Mouse (Mus musculus): ENCODE data around the gene Nup50. TPM values are rescaled to one million over a fixed set of nuclear protein-coding genes. Genes with fewer than 3 reads are reported as not detected.
A peak's percentile ranks its signal among the peaks of the same experiment; 100 is the strongest.

Nup50 gene
- polyA plus RNA-seq, 1 experiment from 2014 or later, result 38.6 TPM

DNA sequence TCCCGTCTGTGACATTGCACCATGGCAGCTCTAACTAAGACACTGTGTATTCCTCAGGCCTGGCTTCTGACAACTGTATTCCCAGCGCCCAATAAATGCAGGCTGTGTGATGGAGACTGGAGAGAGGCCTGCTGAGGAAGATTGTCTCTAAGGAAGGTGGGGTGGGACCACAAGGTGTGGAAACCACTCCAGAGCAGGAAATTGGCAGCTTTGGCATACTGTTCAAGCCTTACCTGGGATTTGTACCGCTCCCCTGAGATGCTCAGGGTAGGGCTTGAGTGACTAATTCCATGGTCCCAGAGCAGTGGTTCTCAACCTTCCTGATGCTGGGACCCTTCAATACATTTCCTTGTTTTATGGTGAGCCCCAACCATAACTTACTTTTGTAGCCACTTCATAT lies 65.9 kb downstream of the Nup50 start:
- 63% methylated on average over 3 of the region's 3 CpGs for WGBS
- Histone ChIP-seq H3K27ac (ENCODE audit: low read depth) (no peak overlapping the region), H3K27me3 (replicated peaks; ENCODE audit: control insufficient read depth, insufficient read depth, low read length) (0 out of 2 replicates have a peak, but pooled peaks cover 6% of the 10 kb centered on the region), H3K4me3 (ENCODE audit: low read depth, low read length) (no peak overlapping the region), H3K4me1 (replicated peaks; ENCODE audit: control insufficient read depth, insufficient read depth, low read length) (peaks cover 13% of the 10 kb centered on the region), H3K4me2 (ENCODE audit: low read length) (no peak overlapping the region), H3K9ac (ENCODE audit: low read length) (no peak overlapping the region), H3K9me3 (ENCODE audit: control insufficient read depth, low read length) (no peaks in the 10 kb centered on the region), H3K36me3 (ENCODE audit: control insufficient read depth, insufficient read depth, low read length) (no peaks in the 10 kb centered on the region)
- ATAC-seq (replicated peaks; ENCODE audit: low FRiP score, low TSS enrichment, low read depth) (no peak), DNase-seq (ENCODE audit: low spot score) (no peak)

DNA sequence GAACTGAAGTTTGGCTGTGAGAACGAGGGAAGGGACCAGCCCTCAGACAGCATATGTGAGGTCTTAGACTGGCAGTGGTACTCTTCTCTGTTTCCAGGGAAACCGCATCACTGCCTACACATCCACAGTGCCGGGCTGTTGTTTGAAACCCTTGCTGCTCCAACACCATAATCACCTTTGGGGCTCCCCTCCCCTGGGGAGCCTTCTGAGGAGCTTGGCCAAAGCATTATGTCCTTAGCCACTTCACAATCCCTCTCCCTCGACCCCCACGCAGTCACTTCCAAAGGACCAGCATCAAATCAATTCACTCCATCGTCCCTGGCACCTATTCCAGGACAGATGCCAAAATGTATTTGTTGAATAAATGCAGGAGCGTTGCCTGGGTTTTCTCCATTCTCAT lies 66.6 kb downstream of the Nup50 start:
- no peaks in the 10 kb centered on the region for H3K9me3 ChIP-seq (ENCODE audit: control insufficient read depth, low read length)
- H3K9ac ChIP-seq (ENCODE audit: low read length), result no peak overlapping the region
- 0 out of 2 replicates have a peak, but pooled peaks cover 6% of the 10 kb centered on the region for H3K27me3 ChIP-seq (replicated peaks; ENCODE audit: control insufficient read depth, insufficient read depth, low read length)
- no peak overlapping the region for H3K27ac ChIP-seq (ENCODE audit: low read depth)
- H3K4me1 ChIP-seq (replicated peaks; ENCODE audit: control insufficient read depth, insufficient read depth, low read length), result peaks cover 13% of the 10 kb centered on the region
- H3K4me3 ChIP-seq (ENCODE audit: low read depth, low read length), result no peak overlapping the region
- WGBS, result 70% methylated on average over 7 of the region's 7 CpGs
- ATAC-seq (replicated peaks; ENCODE audit: low FRiP score, low TSS enrichment, low read depth) (no peak), DNase-seq (ENCODE audit: low spot score) (no peak)
- H3K36me3 ChIP-seq (ENCODE audit: control insufficient read depth, insufficient read depth, low read length), result no peaks in the 10 kb centered on the region
- H3K4me2 ChIP-seq (ENCODE audit: low read length), result no peak overlapping the region

Small RNA genes lying within 50 kb of the gene (microRNA-seq; reads per million reads assigned to microRNA genes)
- gene Mir1249, result 36.6 reads per million, percentile 51 among the genes with 10 or more reads in this experiment

Other genes starting within 250 kb of the Nup50 start
- 13.8 and 15.2 TPM in 2 replicates for gene Arhgap8, start 203.4 kb upstream of the Nup50 start, polyA plus RNA-seq (2014; fragmentation: Nextera tagmentation; extraction: Ambion mirVana)
- 2.1 and 2.2 TPM in 2 replicates for gene Phf21b, start 67.4 kb upstream of the Nup50 start, polyA plus RNA-seq (2014; fragmentation: Nextera tagmentation; extraction: Ambion mirVana)
- 0.57 and 0.69 TPM in 2 replicates for gene Gm29666, start 3.4 kb upstream of the Nup50 start, polyA plus RNA-seq (2014; fragmentation: Nextera tagmentation; extraction: Ambion mirVana)
- 8.8 and 9.7 TPM in 2 replicates for gene 5031439G07Rik, start 65.1 kb downstream of the Nup50 start, polyA plus RNA-seq (2014; fragmentation: Nextera tagmentation; extraction: Ambion mirVana)
- gene Upk3a, start 93.7 kb downstream of the Nup50 start, polyA plus RNA-seq (2014; fragmentation: Nextera tagmentation; extraction: Ambion mirVana), result 1.2 and 2.1 TPM in 2 replicates
- gene Fam118a, start 105.5 kb downstream of the Nup50 start, polyA plus RNA-seq (2014; fragmentation: Nextera tagmentation; extraction: Ambion mirVana), result 32.6 and 35.1 TPM in 2 replicates
- gene Smc1b, start 208.6 kb downstream of the Nup50 start, polyA plus RNA-seq (2014; fragmentation: Nextera tagmentation; extraction: Ambion mirVana), result 0.22 and 0.23 TPM in 2 replicates
- 0.20 and 0.40 TPM in 2 replicates for gene Ribc2, start 208.7 kb downstream of the Nup50 start, polyA plus RNA-seq (2014; fragmentation: Nextera tagmentation; extraction: Ambion mirVana)

Measured in intestine, embryonic 14.5 days (tissue).